Mouse (Mus musculus): ENCODE measurements at regions not wholly inside any gene's neighbourhood (a gene's known extent, or its start where the extent isn't known, plus 50 kb on each side); places are given as distances from the start of the nearest gene placed in this dataset.

DNA sequence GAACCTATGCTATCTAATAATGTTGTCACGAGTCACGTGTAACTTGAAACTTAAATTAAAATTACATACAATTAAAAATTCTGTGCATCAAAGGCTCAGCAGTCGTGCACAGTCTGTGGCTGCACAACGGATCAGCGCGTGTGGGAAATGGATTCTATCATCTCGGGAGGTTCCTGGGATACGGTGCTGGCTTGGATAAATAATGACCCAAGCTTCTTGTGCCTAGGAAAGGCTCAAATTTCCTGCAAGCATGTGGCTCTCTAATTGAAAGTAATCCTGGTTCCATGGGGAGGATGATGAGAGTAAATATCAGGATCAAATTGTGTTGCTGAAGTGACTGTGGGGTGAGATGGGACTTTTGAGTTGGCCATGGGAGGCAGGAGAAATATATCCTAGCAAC lies 792.2 kb downstream of the Robo1 start:
- TF ChIP-seq MAX (IDR thresholded peaks at IDR 0.05) (no peak), CTCF (IDR thresholded peaks at IDR 0.05; ENCODE audit: control insufficient read depth, insufficient read depth, insufficient read length) (no peak), MYOG (IDR thresholded peaks at IDR 0.05; ENCODE audit: control insufficient read depth, extremely low read depth, insufficient read length) (no peak), USF1 (IDR thresholded peaks at IDR 0.05; ENCODE audit: low read depth) (no peak), MYOD1 (IDR thresholded peaks at IDR 0.05; ENCODE audit: control insufficient read depth, insufficient read length, low read depth) (no peak), CEBPB (IDR thresholded peaks at IDR 0.05; ENCODE audit: low read depth) (no peak), FOSL1 (IDR thresholded peaks at IDR 0.05; ENCODE audit: insufficient read depth, low read length, poor library complexity, severe bottlenecking) (no peak)
